Mouse (Mus musculus) embryonic fibroblast, embryonic 13.5 days (primary cell): ENCODE measurements around the gene Slc22a23.

Experiments used
- CTCF ChIP-seq: IDR thresholded peaks from 2 replicates; pipeline ENCODE4 v1.5.1; 2011; ENCODE audit warnings: mild to moderate bottlenecking, control low read depth, low read length, moderate library complexity, borderline replicate concordance; ENCODE audit not compliant: insufficient read depth
- POLR2A ChIP-seq: IDR thresholded peaks from 2 replicates; pipeline ENCODE4 v1.6.1; 2011; ENCODE audit warnings: low read depth, mild to moderate bottlenecking, control low read depth, low read length, moderate library complexity

GRCm38 (mm10) chr13:34266942-34267660 lies 77.9 kb downstream of the Slc22a23 start:
- TF ChIP-seq CTCF (no peak), POLR2A (no peak)
